Mouse (Mus musculus): ENCODE measurements around the gene Map2k6.
"Not testable (repeated sequence)": the region's sequence is repeated elsewhere in the genome, so short reads cannot be mapped to it uniquely, and the experiment has no call there.

Gene Map2k6

GRCm38 (mm10) chr11:110398553-110399239 is at the start of gene Map2k6:
TSS of gene Map2k6 (plus strand) at chr11:110399122.
- DNase-seq: peak; percentile 78

- no peak for DNase-seq
Observed at GRCm38 (mm10) chr11:110354261-110354660, 44.7 kb upstream of the Map2k6 start.

- DNase-seq: not testable (repeated sequence)
Observed at GRCm38 (mm10) chr11:110355131-110355530, 43.8 kb upstream of the Map2k6 start.

- no peak for DNase-seq
Observed at GRCm38 (mm10) chr11:110357756-110358551, 41.0 kb upstream of the Map2k6 start.

GRCm38 (mm10) chr11:110365016-110365415 is 33.9 kb upstream of the Map2k6 start:
- DNase-seq: no peak

GRCm38 (mm10) chr11:110366902-110367301 is 32.0 kb upstream of the Map2k6 start:
- no peak for DNase-seq

GRCm38 (mm10) chr11:110367638-110368037 is 31.3 kb upstream of the Map2k6 start:
- no peak for DNase-seq

GRCm38 (mm10) chr11:110369312-110370019 is 29.5 kb upstream of the Map2k6 start:
- DNase-seq: no peak

- DNase-seq: no peak
Observed at GRCm38 (mm10) chr11:110371827-110372226, 27.1 kb upstream of the Map2k6 start.

GRCm38 (mm10) chr11:110372266-110372954 is 26.5 kb upstream of the Map2k6 start:
- no peak for DNase-seq

GRCm38 (mm10) chr11:110374036-110374435 is 24.9 kb upstream of the Map2k6 start:
- no peak for DNase-seq

GRCm38 (mm10) chr11:110379661-110380309 is 19.1 kb upstream of the Map2k6 start:
- DNase-seq: peak; percentile 15

- no peak for DNase-seq
Observed at GRCm38 (mm10) chr11:110380310-110380668, 18.6 kb upstream of the Map2k6 start.

- DNase-seq: no peak
Observed at GRCm38 (mm10) chr11:110385487-110385886, 13.4 kb upstream of the Map2k6 start.

GRCm38 (mm10) chr11:110392763-110393162 is 6.2 kb upstream of the Map2k6 start:
- DNase-seq: no peak

GRCm38 (mm10) chr11:110394788-110395452 is 4.0 kb upstream of the Map2k6 start:
- no peak for DNase-seq

GRCm38 (mm10) chr11:110396085-110396484 is 2.8 kb upstream of the Map2k6 start:
- DNase-seq: no peak

- DNase-seq: no peak
Observed at GRCm38 (mm10) chr11:110399240-110400150, 573 bp downstream of the Map2k6 start.

- no peak for DNase-seq
Observed at GRCm38 (mm10) chr11:110400283-110400682, 1.4 kb downstream of the Map2k6 start.

- no peak for DNase-seq
Observed at GRCm38 (mm10) chr11:110402671-110403070, 3.7 kb downstream of the Map2k6 start.

GRCm38 (mm10) chr11:110403602-110404001 is 4.7 kb downstream of the Map2k6 start:
- DNase-seq: no peak
